Mouse (Mus musculus) frontal cortex, adult 2 months (tissue): ENCODE data around the gene Brca1. TPM values are rescaled to one million over a fixed set of nuclear protein-coding genes. Genes with fewer than 3 reads are reported as not detected.
"Not testable (repeated sequence)": the region's sequence is repeated elsewhere in the genome, so short reads cannot be mapped to it uniquely, and the experiment has no call there.

Experiments
- DNase-seq, 2 experiments: peaks; one replicate each; pipeline ENCODE4 v3.0.0; 2022; ENCODE audit warnings: low spot score in 1 of 2; ENCODE audit errors: extremely low spot score in 1 of 2
- polyA plus RNA-seq: library from polyadenylated mRNA; depleted of rRNA; stranded (reverse); fragments of >200 nt; gene quantifications from 2 replicates; pipeline ENCODE4 v1.2.3, GENCODE M21; 2012

The Brca1 gene
- polyA plus RNA-seq, 1 experiment = 1.0 TPM

- peak in 1 of 2 experiments; percentile 75 for DNase-seq
These were observed 7.6 kb downstream of the Brca1 start for GRCm38 (mm10) chr11:101544132-101544531.

- peak in 1 of 2 experiments; percentile 18 for DNase-seq
These were observed 8.2 kb downstream of the Brca1 start for GRCm38 (mm10) chr11:101543533-101543932.

GRCm38 (mm10) chr11:101526686-101527085 lies 25.1 kb downstream of the Brca1 start:
- DNase-seq = no peak

GRCm38 (mm10) chr11:101525936-101526595 lies 25.7 kb downstream of the Brca1 start:
- peak in 1 of 2 experiments; percentile 60 for DNase-seq

GRCm38 (mm10) chr11:101525056-101525455 lies 26.7 kb downstream of the Brca1 start:
- no peak for DNase-seq

- DNase-seq = no peak
These were observed 27.3 kb downstream of the Brca1 start for GRCm38 (mm10) chr11:101524446-101524845.

GRCm38 (mm10) chr11:101519364-101519763 lies 32.4 kb downstream of the Brca1 start:
- DNase-seq = no peak

GRCm38 (mm10) chr11:101518937-101519336 lies 32.8 kb downstream of the Brca1 start:
- peak in 1 of 2 experiments; percentile 31 for DNase-seq

- DNase-seq = no peak
These were observed 44.7 kb downstream of the Brca1 start for GRCm38 (mm10) chr11:101507090-101507489.

GRCm38 (mm10) chr11:101506269-101506780 lies 45.4 kb downstream of the Brca1 start:
- DNase-seq = peak in 1 of 2 experiments; percentile 15

- no peak for DNase-seq
These were observed 65.6 kb downstream of the Brca1 start for GRCm38 (mm10) chr11:101486126-101486525.

- DNase-seq = no peak
These were observed 66.2 kb downstream of the Brca1 start for GRCm38 (mm10) chr11:101485509-101486028.

GRCm38 (mm10) chr11:101484814-101485213 lies 66.9 kb downstream of the Brca1 start:
- DNase-seq = no peak

GRCm38 (mm10) chr11:101484245-101484644 lies 67.5 kb downstream of the Brca1 start:
- no peak for DNase-seq

- no peak for DNase-seq
These were observed 68.0 kb downstream of the Brca1 start for GRCm38 (mm10) chr11:101483804-101484203.

GRCm38 (mm10) chr11:101480912-101481311 lies 70.8 kb downstream of the Brca1 start:
- DNase-seq = no peak

- DNase-seq = no peak
These were observed 72.6 kb downstream of the Brca1 start for GRCm38 (mm10) chr11:101479171-101479635.

GRCm38 (mm10) chr11:101477552-101478211 lies 74.1 kb downstream of the Brca1 start:
- DNase-seq = no peak

- DNase-seq = no peak
These were observed 74.6 kb downstream of the Brca1 start for GRCm38 (mm10) chr11:101477194-101477551.

GRCm38 (mm10) chr11:101476361-101476760 lies 75.4 kb downstream of the Brca1 start:
- DNase-seq = not testable (repeated sequence)

GRCm38 (mm10) chr11:101474298-101474697 lies 77.5 kb downstream of the Brca1 start:
- DNase-seq = no peak

- not testable (repeated sequence) for DNase-seq
These were observed 78.1 kb downstream of the Brca1 start for GRCm38 (mm10) chr11:101473686-101474085.
